Mouse (Mus musculus) heart, adult 8-10 months (tissue): Measurements from ENCODE around the gene Slc2a9. TPM values are rescaled to one million over a fixed set of nuclear protein-coding genes. Genes with fewer than 3 reads are reported as not detected.

Experiments used
- DNase-seq: peaks from one replicate; pipeline ENCODE4 v3.0.0; 2022; ENCODE audit warnings: low spot score
- total RNA-seq, 4 experiments: library from RNA; stranded (reverse); gene quantifications; 2 replicates each; pipeline ENCODE4 v1.2.4; 2022

The Slc2a9 gene
- total RNA-seq, 4 experiments from 2014 or later, result 0.94 to 2.1 (median 1.6) TPM

GRCm38 (mm10) chr5:38372369-38372768 is 130.6 kb downstream of the Slc2a9 start:
- no peak for DNase-seq

GRCm38 (mm10) chr5:38371308-38371707 is 131.6 kb downstream of the Slc2a9 start:
- DNase-seq, result no peak

- peak; percentile 32 for DNase-seq
Observed at GRCm38 (mm10) chr5:38366650-38367470, 136.1 kb downstream of the Slc2a9 start.

GRCm38 (mm10) chr5:38365521-38365920 is 137.4 kb downstream of the Slc2a9 start:
- no peak for DNase-seq

- no peak for DNase-seq
Observed at GRCm38 (mm10) chr5:38364396-38364795, 138.5 kb downstream of the Slc2a9 start.

- DNase-seq, result no peak
Observed at GRCm38 (mm10) chr5:38359716-38360115, 143.2 kb downstream of the Slc2a9 start.

GRCm38 (mm10) chr5:38356927-38357326 is 146.0 kb downstream of the Slc2a9 start:
- DNase-seq, result no peak

- no peak for DNase-seq
Observed at GRCm38 (mm10) chr5:38350351-38350929, 152.5 kb downstream of the Slc2a9 start.

- DNase-seq, result no peak
Observed at GRCm38 (mm10) chr5:38346646-38347432, 156.1 kb downstream of the Slc2a9 start.

- no peak for DNase-seq
Observed at GRCm38 (mm10) chr5:38343101-38343500, 159.8 kb downstream of the Slc2a9 start.

GRCm38 (mm10) chr5:38334582-38334981 is 168.4 kb downstream of the Slc2a9 start:
- DNase-seq, result no peak

GRCm38 (mm10) chr5:38333381-38333780 is 169.6 kb downstream of the Slc2a9 start:
- DNase-seq, result no peak

- DNase-seq, result no peak
Observed at GRCm38 (mm10) chr5:38318966-38319786, 183.8 kb downstream of the Slc2a9 start, which contains the start of gene Drd5. Gene Drd5 (plus strand): TSS chr5:38319367.

- no peak for DNase-seq
Observed at GRCm38 (mm10) chr5:38309795-38310194, 193.1 kb downstream of the Slc2a9 start.

GRCm38 (mm10) chr5:38308873-38309272 is 194.1 kb downstream of the Slc2a9 start:
- DNase-seq, result peak; percentile 50

GRCm38 (mm10) chr5:38307255-38308101 is 195.5 kb downstream of the Slc2a9 start:
- DNase-seq, result peak; percentile 83

- no peak for DNase-seq
Observed at GRCm38 (mm10) chr5:38305241-38305640, 197.7 kb downstream of the Slc2a9 start.

GRCm38 (mm10) chr5:38302651-38303050 is 200.3 kb downstream of the Slc2a9 start:
- DNase-seq, result no peak

- DNase-seq, result no peak
Observed at GRCm38 (mm10) chr5:38301761-38302411, 201.1 kb downstream of the Slc2a9 start.
